Mouse (Mus musculus) midbrain, postnatal 0 days (tissue): Measurements from ENCODE around the gene Tagap. TPM values are rescaled to one million over a fixed set of nuclear protein-coding genes. Genes with fewer than 3 reads are reported as not detected.

ENCODE experiments used
- ATAC-seq: fragments of 200-750 bp; cut with Nextera tagmentation; 2 replicates; pipeline ENCODE4 v1.8.0; 2017; ENCODE audit warnings: moderate number of reproducible peaks, mild to moderate bottlenecking, moderate TSS enrichment, moderate library complexity; ENCODE audit not compliant: low FRiP score
- DNase-seq: peaks from one replicate; pipeline ENCODE4 v3.0.0-alpha.2; 2015; ENCODE audit warnings: low spot score
- H3K27ac ChIP-seq: fragments of 300-500 bp; sonication (generic); 2 replicates; pipeline ENCODE4 v1.5.1; 2014; ENCODE audit warnings: low read depth, mild to moderate bottlenecking, low read length, mixed read lengths
- H3K27me3 ChIP-seq: fragments of 300-500 bp; sonication (generic); 2 replicates; pipeline ENCODE4 v1.6.1; 2014; ENCODE audit warnings: low read length, control low read depth, mixed read lengths; ENCODE audit not compliant: insufficient read depth
- H3K36me3 ChIP-seq: fragments of 300-500 bp; sonication (generic); 2 replicates; pipeline ENCODE4 v1.6.1; 2014; ENCODE audit warnings: low read length, control low read depth, mixed read lengths; ENCODE audit not compliant: insufficient read depth
- H3K4me1 ChIP-seq: fragments of 300-500 bp; sonication (generic); 2 replicates; pipeline ENCODE4 v1.6.1; 2014; ENCODE audit warnings: mild to moderate bottlenecking, control low read depth, antibody characterized with exemption, low read length, mixed read lengths; ENCODE audit not compliant: insufficient read depth
- H3K4me2 ChIP-seq: fragments of 300-500 bp; sonication (generic); 2 replicates; pipeline ENCODE4 v1.6.1; 2014; ENCODE audit warnings: low read depth, mild to moderate bottlenecking, low read length, mixed read lengths; ENCODE audit not compliant: poor library complexity, severe bottlenecking
- H3K4me3 ChIP-seq: fragments of 300-500 bp; sonication (generic); 2 replicates; pipeline ENCODE4 v1.5.1; 2014; ENCODE audit warnings: low read depth, mild to moderate bottlenecking, low read length, moderate library complexity
- H3K9ac ChIP-seq: fragments of 300-500 bp; sonication (generic); replicated peaks from 2 replicates; pipeline ENCODE4 v1.6.1; 2014; ENCODE audit warnings: mild to moderate bottlenecking, low read length, moderate library complexity, mixed read lengths; ENCODE audit not compliant: poor library complexity, severe bottlenecking
- H3K9me3 ChIP-seq: fragments of 300-500 bp; sonication (generic); 2 replicates; pipeline ENCODE4 v1.6.1; 2016; ENCODE audit warnings: low read length, control low read depth
- CTCF ChIP-seq: IDR thresholded peaks from 2 replicates; pipeline ENCODE4 v1.5.1; 2016; ENCODE audit warnings: antibody characterized with exemption, mild to moderate bottlenecking
- WGBS: fragments of 180-500 bp; shearing (Covaris S2); extraction: QIAGEN DNeasy Blood & Tissue Kit; methylation state at CpG from one replicate; pipeline ENCODE4 v1.1.7; 2014; 5-methylcytosine and 5-hydroxymethylcytosine counted together
- polyA plus RNA-seq: library from polyadenylated mRNA; unstranded; fragments of >200 nt; fragmentation: Nextera tagmentation; extraction: Ambion mirVana; gene quantifications from 2 replicates; pipeline ENCODE4 v1.2.1, GENCODE M21; 2015
- total RNA-seq: library from RNA; depleted of rRNA; stranded (reverse); fragments of >200 nt; gene quantifications from 2 replicates; pipeline ENCODE4 v1.2.3, GENCODE M21; 2014

The Tagap gene
- total and polyA plus RNA-seq, 2 experiments from 2014 or later = 0.32 to 0.55 TPM

GRCm38 (mm10) chr17:7884606-7885005, 41.2 kb upstream of the Tagap start:
- Histone ChIP-seq H3K27me3 (no peaks in the 10 kb centered on the region), H3K36me3 (no peaks in the 10 kb centered on the region), H3K4me3 (no peak overlapping the region), H3K4me2 (no peak overlapping the region), H3K27ac (no peak overlapping the region), H3K9ac (no peak overlapping the region), H3K4me1 (no peaks in the 10 kb centered on the region), H3K9me3 (no peaks in the 10 kb centered on the region)
- ATAC-seq (no peak), DNase-seq (no peak)
- WGBS = 82% methylated on average over 10 of the region's 10 CpGs
- no peak for TF ChIP-seq CTCF

GRCm38 (mm10) chr17:7887071-7887815, 38.6 kb upstream of the Tagap start:
- no peak for ATAC-seq
- Histone ChIP-seq H3K9ac (no peak overlapping the region), H3K4me3 (no peak overlapping the region), H3K27me3 (no peaks in the 10 kb centered on the region), H3K4me2 (no peak overlapping the region), H3K36me3 (no peaks in the 10 kb centered on the region), H3K9me3 (no peaks in the 10 kb centered on the region), H3K4me1 (no peaks in the 10 kb centered on the region), H3K27ac (no peak overlapping the region)
- WGBS = 90% methylated on average over 20 of the region's 20 CpGs
- no peak for DNase-seq
- no peak for TF ChIP-seq CTCF

- ATAC-seq (no peak), DNase-seq (no peak)
- Histone ChIP-seq H3K4me3 (no peak overlapping the region), H3K27me3 (no peaks in the 10 kb centered on the region), H3K4me1 (no peaks in the 10 kb centered on the region), H3K36me3 (no peaks in the 10 kb centered on the region), H3K27ac (no peak overlapping the region), H3K9ac (no peak overlapping the region), H3K4me2 (no peak overlapping the region), H3K9me3 (no peaks in the 10 kb centered on the region)
- WGBS = 94% methylated on average over 6 of the region's 6 CpGs
- no peak for TF ChIP-seq CTCF
Observed at GRCm38 (mm10) chr17:7888291-7888690, 37.5 kb upstream of the Tagap start.

- no peaks in the 10 kb centered on the region for H3K27me3 ChIP-seq
- H3K4me3 ChIP-seq = no peak overlapping the region
- TF ChIP-seq CTCF = no peak
- no peaks in the 10 kb centered on the region for H3K36me3 ChIP-seq
- H3K27ac ChIP-seq = no peak overlapping the region
- ATAC-seq (no peak), DNase-seq (no peak)
- 87% methylated on average over 9 of the region's 9 CpGs for WGBS
- H3K9me3 ChIP-seq = no peaks in the 10 kb centered on the region
- H3K4me2 ChIP-seq = no peak overlapping the region
- H3K4me1 ChIP-seq = no peaks in the 10 kb centered on the region
- no peak overlapping the region for H3K9ac ChIP-seq
Observed at GRCm38 (mm10) chr17:7889026-7889425, 36.8 kb upstream of the Tagap start.

- H3K36me3 ChIP-seq = no peaks in the 10 kb centered on the region
- H3K4me1 ChIP-seq = no peaks in the 10 kb centered on the region
- DNase-seq = no peak
- H3K4me2 ChIP-seq = no peak overlapping the region
- no peak overlapping the region for H3K27ac ChIP-seq
- no peak for ATAC-seq
- no peak overlapping the region for H3K4me3 ChIP-seq
- no peaks in the 10 kb centered on the region for H3K27me3 ChIP-seq
- TF ChIP-seq CTCF = no peak
- WGBS = 79% methylated on average over 8 of the region's 8 CpGs
- H3K9ac ChIP-seq = no peak overlapping the region
- H3K9me3 ChIP-seq = no peaks in the 10 kb centered on the region
Observed at GRCm38 (mm10) chr17:7892676-7893075, 33.1 kb upstream of the Tagap start.

GRCm38 (mm10) chr17:7894094-7894493, 31.7 kb upstream of the Tagap start:
- WGBS = 85% methylated on average over 3 of the region's 3 CpGs
- Histone ChIP-seq H3K27ac (no peak overlapping the region), H3K27me3 (no peaks in the 10 kb centered on the region), H3K9ac (no peak overlapping the region), H3K36me3 (no peaks in the 10 kb centered on the region), H3K9me3 (no peaks in the 10 kb centered on the region), H3K4me3 (no peak overlapping the region), H3K4me2 (no peak overlapping the region), H3K4me1 (no peaks in the 10 kb centered on the region)
- ATAC-seq = no peak
- no peak for TF ChIP-seq CTCF
- no peak for DNase-seq
